Mouse (Mus musculus): ENCODE measurements around the gene Slc10a6.

Slc10a6 gene

GRCm38 (mm10) chr5:103629111-103629764 lies at the start of gene Slc10a6:
Slc10a6 (minus strand) TSS chr5:103629403.
- peak; percentile 74 to 79 for DNase-seq

- no peak for DNase-seq
Measured at GRCm38 (mm10) chr5:103678974-103679373, 49.8 kb upstream of the Slc10a6 start.

- no peak for DNase-seq
Measured at GRCm38 (mm10) chr5:103677894-103678293, 48.7 kb upstream of the Slc10a6 start.

GRCm38 (mm10) chr5:103676289-103676881 lies 47.2 kb upstream of the Slc10a6 start:
- DNase-seq: no peak

GRCm38 (mm10) chr5:103674482-103674881 lies 45.3 kb upstream of the Slc10a6 start:
- no peak for DNase-seq

GRCm38 (mm10) chr5:103673611-103674010 lies 44.4 kb upstream of the Slc10a6 start:
- DNase-seq: no peak

GRCm38 (mm10) chr5:103671858-103672257 lies 42.7 kb upstream of the Slc10a6 start:
- no peak for DNase-seq

- no peak for DNase-seq
Measured at GRCm38 (mm10) chr5:103665876-103666275, 36.7 kb upstream of the Slc10a6 start.

- no peak for DNase-seq
Measured at GRCm38 (mm10) chr5:103664932-103665331, 35.7 kb upstream of the Slc10a6 start.

- DNase-seq: peak in 1 of 2 experiments; percentile 19
Measured at GRCm38 (mm10) chr5:103659571-103659970, 30.4 kb upstream of the Slc10a6 start.

GRCm38 (mm10) chr5:103658921-103659320 lies 29.7 kb upstream of the Slc10a6 start:
- no peak for DNase-seq

GRCm38 (mm10) chr5:103655346-103656118 lies 26.3 kb upstream of the Slc10a6 start, which contains the start of gene 1700016H13Rik:
1700016H13Rik (minus strand) TSS chr5:103656010.
- peak; percentile 35 to 72 for DNase-seq

- DNase-seq: no peak
Measured at GRCm38 (mm10) chr5:103654780-103655179, 25.6 kb upstream of the Slc10a6 start.

GRCm38 (mm10) chr5:103654225-103654624 lies 25.0 kb upstream of the Slc10a6 start:
- DNase-seq: peak in 1 of 2 experiments; percentile 47

- DNase-seq: no peak
Measured at GRCm38 (mm10) chr5:103647320-103647719, 18.1 kb upstream of the Slc10a6 start.

- DNase-seq: no peak
Measured at GRCm38 (mm10) chr5:103644167-103644566, 15.0 kb upstream of the Slc10a6 start.

- no peak for DNase-seq
Measured at GRCm38 (mm10) chr5:103637162-103637561, 8.0 kb upstream of the Slc10a6 start.

GRCm38 (mm10) chr5:103629854-103630580 lies 814 bp upstream of the Slc10a6 start:
- DNase-seq: no peak

GRCm38 (mm10) chr5:103628499-103628898 lies 704 bp downstream of the Slc10a6 start:
- DNase-seq: no peak

GRCm38 (mm10) chr5:103624831-103625230 lies 4.4 kb downstream of the Slc10a6 start:
- DNase-seq: no peak

- DNase-seq: no peak
Measured at GRCm38 (mm10) chr5:103622321-103622720, 6.9 kb downstream of the Slc10a6 start.

GRCm38 (mm10) chr5:103620301-103620973 lies 8.8 kb downstream of the Slc10a6 start:
- no peak for DNase-seq

All from kidney, adult 8-10 months (tissue).